Mouse (Mus musculus) spleen, adult 2 months (tissue): Measurements from ENCODE around the gene Ccser2.

Source experiments
- CTCF ChIP-seq: fragments of 200-500 bp; IDR thresholded peaks from 2 replicates; pipeline ENCODE4 v1.5.1; 2011; ENCODE audit warnings: mild to moderate bottlenecking, inconsistent platforms; ENCODE audit not compliant: insufficient read depth, insufficient read length, insufficient replicate concordance; ENCODE audit errors: extremely low read depth
- POLR2A ChIP-seq: fragments of 200-500 bp; IDR thresholded peaks from 2 replicates; pipeline ENCODE4 v1.6.1; 2011; ENCODE audit warnings: low read depth, low read length, inconsistent platforms

GRCm38 (mm10) chr14:36919886-36920285, 48.7 kb downstream of the Ccser2 start:
- TF ChIP-seq POLR2A (no peak), CTCF (no peak)
